Mouse (Mus musculus): ENCODE measurements at regions not wholly inside any gene's neighbourhood (a gene's known extent, or its start where the extent isn't known, plus 50 kb on each side); places are given as distances from the start of the nearest gene placed in this dataset.
"Not testable (repeated sequence)": the region's sequence is repeated elsewhere in the genome, so short reads cannot be mapped to it uniquely, and the experiment has no call there.

GRCm38 (mm10) chr14:19217916-19218315 lies 200.8 kb downstream of the Gm21738 start:
- not testable (repeated sequence) for DNase-seq (ENCODE audit: low spot score in 2 of 2)

GRCm38 (mm10) chr14:19208507-19208906 lies 210.2 kb downstream of the Gm21738 start:
- no peak for DNase-seq (ENCODE audit: low spot score in 2 of 2)

- not testable (repeated sequence) for DNase-seq (ENCODE audit: low spot score in 2 of 2)
These were observed 238.5 kb downstream of the Gm21738 start for GRCm38 (mm10) chr14:19180203-19180602.

GRCm38 (mm10) chr14:19178060-19178459 lies 240.7 kb downstream of the Gm21738 start:
- DNase-seq (ENCODE audit: low spot score in 2 of 2), result not testable (repeated sequence)

- DNase-seq (ENCODE audit: low spot score in 2 of 2), result no peak
These were observed 243.4 kb downstream of the Gm21738 start for GRCm38 (mm10) chr14:19175288-19175687.

GRCm38 (mm10) chr14:19170300-19171022 lies 248.3 kb downstream of the Gm21738 start:
- not testable (repeated sequence) for DNase-seq (ENCODE audit: low spot score in 2 of 2)

GRCm38 (mm10) chr14:19166821-19167220 lies 251.9 kb downstream of the Gm21738 start:
- no peak for DNase-seq (ENCODE audit: low spot score in 2 of 2)

- peak in 1 of 2 experiments; percentile 4 for DNase-seq (ENCODE audit: low spot score in 2 of 2)
These were observed 245.8 kb upstream of the Ube2e2 start for GRCm38 (mm10) chr14:19139875-19140274.

GRCm38 (mm10) chr14:19131532-19131931 lies 237.5 kb upstream of the Ube2e2 start:
- DNase-seq (ENCODE audit: low spot score in 2 of 2), result no peak

All from urinary bladder, postnatal 36 days (tissue).